Mouse (Mus musculus) ES-Bruce4 (cell line): ENCODE results near the gene Gas7.

Experiments used
- CTCF ChIP-seq: IDR thresholded peaks from one replicate; pipeline ENCODE4 v1.8.1; 2011; ENCODE audit warnings: low read depth, low read length
- EP300 ChIP-seq: IDR thresholded peaks from 2 replicates; pipeline ENCODE4 v1.6.1; 2011; ENCODE audit warnings: low read depth, low read length; ENCODE audit not compliant: insufficient read depth
- POLR2A ChIP-seq: IDR thresholded peaks from one replicate; pipeline ENCODE4 v1.8.1; 2011; ENCODE audit warnings: low read length; ENCODE audit not compliant: insufficient read depth

GRCm38 (mm10) chr11:67567991-67568390 is 112.8 kb downstream of the Gas7 start:
- TF ChIP-seq CTCF (no peak), POLR2A (no peak), EP300 (no peak)
